Mouse (Mus musculus) bone marrow macrophage, adult 2 months (primary cell): ENCODE results near the gene Rnf144b. TPM values are rescaled to one million over a fixed set of nuclear protein-coding genes. Genes with fewer than 3 reads are reported as not detected.

ENCODE experiments used
- H3K27ac ChIP-seq: 2 replicates; pipeline ENCODE4 v1.5.1; 2012; ENCODE audit warnings: low read depth, low read length; ENCODE audit not compliant: insufficient read depth
- H3K4me1 ChIP-seq: 2 replicates; pipeline ENCODE4 v1.6.1; 2012; ENCODE audit warnings: low read length; ENCODE audit not compliant: control insufficient read depth, insufficient read depth
- H3K4me3 ChIP-seq: 2 replicates; pipeline ENCODE4 v1.5.1; 2012; ENCODE audit warnings: mild to moderate bottlenecking, low read length, moderate library complexity; ENCODE audit not compliant: insufficient read depth
- CTCF ChIP-seq: IDR thresholded peaks from 2 replicates; pipeline ENCODE4 v1.5.1; 2012; ENCODE audit warnings: low read depth, mild to moderate bottlenecking, low read length, moderate library complexity
- POLR2A ChIP-seq: IDR thresholded peaks from 2 replicates; pipeline ENCODE4 v1.6.1; 2012; ENCODE audit warnings: mild to moderate bottlenecking, low read depth, low read length, borderline replicate concordance
- polyA plus RNA-seq: library from polyadenylated mRNA; stranded (reverse); fragments of >200 nt; gene quantifications from 2 replicates; pipeline ENCODE4 v1.2.4, GENCODE M21; 2012; ENCODE audit not compliant: missing spikeins, insufficient read depth, insufficient read length

The Rnf144b gene
- polyA plus RNA-seq, 1 experiment = 44.3 TPM

DNA sequence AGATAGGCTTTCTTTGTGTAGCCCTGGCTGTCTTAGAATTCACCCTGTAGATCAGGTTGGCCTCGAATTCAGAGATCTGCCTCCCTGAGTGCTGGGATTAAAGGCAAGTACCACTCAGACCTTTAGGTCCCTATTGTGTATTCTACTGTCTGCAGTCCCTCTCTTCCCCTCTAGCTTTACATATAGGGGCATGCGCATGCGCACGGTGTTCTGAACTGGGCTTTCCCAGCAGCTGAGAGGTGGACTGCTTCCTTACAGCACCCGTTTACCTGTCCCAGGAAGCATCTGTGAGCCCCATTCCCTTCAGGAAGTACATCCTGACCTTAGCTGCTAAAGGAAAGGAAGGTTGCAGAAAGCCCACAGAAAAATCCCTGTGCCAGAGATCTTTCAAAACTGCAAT lies 70.3 kb downstream of the Rnf144b start:
- no peak for TF ChIP-seq CTCF
- no peak for TF ChIP-seq POLR2A
- no peak overlapping the region for H3K27ac ChIP-seq

DNA sequence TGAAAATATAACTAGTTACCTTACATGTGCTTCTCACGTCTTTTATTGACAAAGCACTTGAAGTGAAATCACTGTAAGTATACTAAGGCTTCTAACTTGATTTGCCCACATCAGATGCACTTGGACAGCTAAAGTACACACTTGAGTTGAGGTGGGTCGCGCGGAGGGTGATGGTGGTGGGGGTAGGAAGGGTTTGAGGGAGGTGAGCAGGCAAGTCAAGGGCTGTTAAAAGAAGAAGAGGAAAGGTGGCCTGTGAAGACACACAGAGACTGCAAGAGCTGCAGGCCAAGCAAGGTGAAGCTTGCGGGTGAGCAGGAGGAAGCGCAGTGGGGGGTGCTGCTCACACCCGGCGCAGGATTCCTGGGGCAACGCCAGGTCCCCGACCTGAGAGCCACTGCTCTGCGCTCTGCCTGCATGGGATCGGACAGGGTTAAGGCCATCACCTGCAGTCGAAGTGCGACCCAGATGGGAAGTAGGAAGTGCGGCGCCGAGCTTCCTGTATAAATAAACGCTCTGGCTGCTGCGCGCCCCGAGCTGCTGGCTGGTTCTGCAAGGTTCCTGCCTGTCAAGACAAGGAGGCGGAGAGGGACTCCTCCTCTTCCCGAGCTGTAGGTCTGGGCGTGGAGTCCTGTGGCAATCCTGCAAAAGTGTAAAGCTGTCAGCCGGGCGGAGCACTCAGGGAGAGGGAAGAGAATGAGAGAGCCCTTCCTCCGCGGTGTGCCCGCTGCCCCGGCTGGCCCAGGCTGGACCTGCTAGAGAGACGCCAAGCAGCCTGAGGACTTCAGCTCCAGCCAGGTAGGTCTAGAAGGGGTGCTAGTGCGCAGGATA lies 71.1 kb downstream of the Rnf144b start:
- Histone ChIP-seq H3K4me3 (peak overlapping the region; percentile 75), H3K4me1 (peaks cover 39% of the 10 kb centered on the region), H3K27ac (peak overlapping the region; percentile 62)
- TF ChIP-seq POLR2A (0 out of 2 replicates have a peak, but pooled peaks have one; percentile 49), CTCF (no peak)

More for the DNA sequence above, 70.3 kb downstream of the Rnf144b start:
- H3K4me3 ChIP-seq = no peak overlapping the region
- peaks cover 43% of the 10 kb centered on the region for H3K4me1 ChIP-seq

DNA sequence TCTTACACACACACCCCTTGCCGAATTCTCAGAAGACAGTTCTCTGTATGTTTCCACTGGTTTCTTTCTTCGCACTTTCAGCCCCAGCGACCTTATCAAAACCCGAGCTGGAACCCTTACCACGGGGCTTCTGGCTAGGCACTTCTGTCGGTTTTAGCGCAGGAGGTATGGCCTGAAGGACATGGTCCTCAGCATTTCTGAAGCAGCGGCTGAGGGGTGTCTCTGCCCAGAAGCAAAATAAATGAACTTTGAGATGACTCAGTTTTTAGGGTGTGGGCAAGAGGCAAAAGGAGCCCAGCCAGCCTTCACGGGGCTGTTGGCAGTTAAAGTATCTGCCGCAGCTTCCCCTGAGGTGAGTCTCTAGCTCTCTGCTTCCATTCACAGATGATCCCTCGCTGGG lies 72.2 kb downstream of the Rnf144b start:
- Histone ChIP-seq H3K27ac (peak overlapping the region; percentile 59), H3K4me1 (peaks cover 37% of the 10 kb centered on the region), H3K4me3 (peak overlapping the region; percentile 75)
- no peak for TF ChIP-seq POLR2A
- no peak for TF ChIP-seq CTCF

DNA sequence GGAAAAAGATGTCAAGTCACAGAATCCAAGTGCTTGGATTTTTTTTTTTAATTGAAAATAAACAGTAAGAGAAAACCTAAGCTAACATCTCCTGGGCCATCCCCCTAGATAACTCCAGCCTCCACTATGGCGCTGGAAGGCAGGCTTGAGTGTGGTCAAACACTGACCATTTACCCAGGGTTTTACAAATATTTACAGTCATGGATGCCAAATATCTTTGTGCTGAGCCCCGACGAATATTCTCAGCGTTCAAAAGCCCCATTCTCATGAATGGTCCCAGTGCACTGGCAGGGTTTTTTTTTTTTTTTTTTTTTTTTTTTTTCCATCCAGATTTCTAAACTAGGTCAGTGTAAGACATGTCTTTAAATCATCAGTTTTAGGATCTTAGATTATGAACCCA lies 73.0 kb downstream of the Rnf144b start:
- no peak for TF ChIP-seq POLR2A
- H3K27ac ChIP-seq = no peak overlapping the region
- peak overlapping the region; percentile 75 for H3K4me3 ChIP-seq
- H3K4me1 ChIP-seq = peaks cover 33% of the 10 kb centered on the region

DNA sequence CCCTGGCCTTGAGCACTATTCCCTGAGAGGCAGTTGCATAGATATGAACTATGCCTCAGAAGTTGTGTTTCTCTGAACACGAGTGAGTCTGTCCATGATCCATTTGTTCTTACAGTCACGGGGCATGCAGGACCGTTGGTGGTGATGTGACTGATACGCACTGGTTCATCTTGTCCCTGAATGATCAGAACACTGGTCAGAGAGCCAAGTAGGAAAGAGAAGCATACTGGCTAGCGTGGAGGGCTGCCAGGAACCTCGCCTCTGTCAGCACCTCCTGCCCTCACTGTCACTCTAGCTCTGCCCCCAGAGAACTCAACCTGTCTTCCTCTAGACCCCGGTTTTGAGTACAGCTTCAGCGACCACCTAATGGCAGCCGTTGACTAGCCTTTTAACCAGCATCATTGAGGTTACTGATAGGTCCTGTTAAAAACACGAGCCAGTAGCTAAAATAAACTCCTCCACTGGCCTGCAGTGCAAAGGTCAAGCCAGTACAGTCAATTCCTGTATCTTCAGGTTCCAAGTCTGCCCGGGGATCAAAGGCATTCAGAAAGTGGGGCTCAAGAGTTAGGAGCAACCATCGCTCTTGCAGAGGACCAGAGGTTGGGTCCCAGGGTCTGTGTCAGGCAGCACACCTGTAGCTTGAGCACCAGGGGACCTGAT lies 77.7 kb downstream of the Rnf144b start:
- TF ChIP-seq CTCF (no peak), POLR2A (no peak)
- Histone ChIP-seq H3K4me1 (peaks cover 17% of the 10 kb centered on the region), H3K4me3 (no peak overlapping the region), H3K27ac (no peak overlapping the region)

DNA sequence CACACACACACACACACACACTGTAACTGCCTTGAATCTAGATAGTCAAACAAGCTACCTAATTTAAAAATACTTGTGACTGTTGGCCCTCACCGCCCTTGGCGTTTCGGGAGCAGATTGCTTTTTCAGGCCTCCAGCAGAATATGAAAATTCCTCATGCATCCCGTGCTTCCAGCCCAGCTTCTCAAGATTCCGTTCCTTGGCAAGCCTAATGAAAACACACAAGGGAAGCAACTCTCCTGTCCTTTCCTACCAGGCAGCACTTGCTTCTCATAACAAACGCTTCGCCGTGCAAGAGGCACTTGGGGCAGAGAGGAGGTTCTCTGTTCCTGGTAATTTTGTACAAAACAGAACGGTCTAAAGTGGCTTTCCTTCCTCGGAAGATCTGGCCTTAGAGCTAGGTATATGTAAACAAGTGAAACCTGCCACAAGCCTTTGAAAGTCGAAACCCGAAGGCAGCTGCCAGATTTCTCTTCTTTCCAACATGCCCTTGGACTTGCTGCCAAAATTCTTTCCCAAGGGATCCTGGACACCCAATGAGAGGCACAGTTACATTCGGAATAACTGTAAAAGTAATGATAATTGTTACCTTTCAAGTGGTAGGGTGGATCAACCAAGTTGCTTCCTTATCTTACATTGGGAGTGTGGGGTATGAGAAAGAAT lies 79.6 kb downstream of the Rnf144b start:
- no peak overlapping the region for H3K27ac ChIP-seq
- no peak overlapping the region for H3K4me3 ChIP-seq
- H3K4me1 ChIP-seq = peaks cover 6% of the 10 kb centered on the region
- TF ChIP-seq POLR2A (no peak), CTCF (no peak)

DNA sequence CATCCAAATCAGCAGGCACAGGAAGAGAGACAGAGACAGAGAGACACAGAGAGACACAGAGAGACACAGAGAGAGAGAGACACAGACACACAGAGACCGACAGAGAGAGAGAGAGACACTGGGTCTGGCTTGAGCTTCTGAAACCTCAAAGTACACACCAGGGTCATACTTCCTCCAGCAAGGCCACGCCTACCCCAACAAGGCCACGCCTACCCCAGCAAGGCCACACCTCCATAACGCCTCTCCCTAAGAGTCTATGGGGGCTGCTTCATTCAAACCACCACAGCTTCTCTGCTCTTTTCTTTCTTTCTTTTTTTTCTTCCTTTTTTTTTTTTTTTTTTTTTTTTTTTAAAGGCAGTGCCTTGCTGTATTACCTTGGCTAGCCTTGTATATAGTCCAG lies 88.0 kb downstream of the Rnf144b start:
- H3K27ac ChIP-seq = no peak overlapping the region
- peaks cover 32% of the 10 kb centered on the region for H3K4me1 ChIP-seq
- no peak overlapping the region for H3K4me3 ChIP-seq
- TF ChIP-seq CTCF = no peak
- TF ChIP-seq POLR2A = no peak

DNA sequence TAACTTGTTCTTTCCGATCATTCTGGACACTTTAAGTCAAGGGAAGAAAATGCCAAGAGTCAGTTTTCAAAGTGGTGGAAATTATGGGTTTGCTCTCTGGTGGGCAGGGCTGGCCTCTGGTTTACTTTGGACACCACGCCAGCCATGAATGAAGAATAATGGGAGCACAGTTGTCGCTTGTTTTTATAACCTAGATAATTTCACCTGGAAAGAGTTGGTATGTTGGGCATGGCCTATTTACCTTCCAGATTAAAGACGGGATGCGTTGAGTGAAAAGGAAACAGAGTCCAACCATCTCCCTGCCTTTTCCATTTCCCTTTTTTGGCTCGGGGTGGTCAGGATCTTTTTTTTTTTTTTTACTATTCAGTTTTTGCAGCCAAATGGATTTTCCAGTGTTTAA lies 88.5 kb downstream of the Rnf144b start:
- Histone ChIP-seq H3K4me1 (peaks cover 37% of the 10 kb centered on the region), H3K4me3 (no peak overlapping the region), H3K27ac (no peak overlapping the region; the same call in 1 of the 2 replicates)
- no peak for TF ChIP-seq CTCF
- TF ChIP-seq POLR2A = no peak

DNA sequence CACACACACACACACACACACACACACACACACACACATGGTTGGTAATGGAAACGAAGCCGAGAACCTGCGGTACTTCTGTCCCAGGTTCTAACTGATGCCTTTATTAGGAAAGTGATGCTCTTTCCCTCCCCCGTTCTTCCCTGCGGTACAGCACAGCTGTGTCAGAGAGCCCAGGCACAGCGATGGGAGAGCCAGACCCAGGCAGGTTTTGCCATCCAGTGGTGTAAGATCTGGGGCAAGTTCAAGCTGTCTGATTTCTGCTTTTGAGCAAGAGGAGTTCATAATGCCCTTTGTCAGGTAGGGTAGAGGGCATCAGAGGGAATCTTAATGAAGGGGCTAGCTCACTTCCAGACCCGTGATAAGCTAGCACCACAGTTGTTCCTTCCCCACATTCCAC lies 89.1 kb downstream of the Rnf144b start:
- Histone ChIP-seq H3K4me1 (peaks cover 42% of the 10 kb centered on the region), H3K4me3 (no peak overlapping the region), H3K27ac (no peak overlapping the region)
- TF ChIP-seq CTCF (no peak), POLR2A (no peak)

DNA sequence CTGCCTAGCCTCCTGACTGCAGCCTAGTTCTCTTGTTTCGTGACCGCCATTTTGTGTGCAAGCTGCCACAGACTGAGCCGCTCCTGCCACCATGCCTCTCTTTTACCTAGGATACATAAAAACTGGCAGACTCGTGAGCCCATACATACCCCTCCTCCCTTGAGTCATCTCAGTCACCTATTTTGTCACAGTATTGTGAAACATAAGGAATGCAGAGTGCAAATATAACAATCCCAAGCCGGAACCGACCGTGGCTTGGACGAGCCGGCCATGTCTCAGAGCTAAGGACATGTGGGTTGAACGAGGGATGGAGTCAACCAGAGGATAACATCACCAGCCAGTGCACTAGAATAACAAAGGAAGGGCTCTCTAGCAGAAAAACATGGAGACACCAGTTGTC lies 91.4 kb downstream of the Rnf144b start:
- no peak for TF ChIP-seq CTCF
- no peak for TF ChIP-seq POLR2A

More for the DNA sequence above, 91.4 kb downstream of the Rnf144b start:
- peak overlapping the region; percentile 38 for H3K27ac ChIP-seq
- no peak overlapping the region for H3K4me3 ChIP-seq
- H3K4me1 ChIP-seq = peaks cover 59% of the 10 kb centered on the region
